Mouse (Mus musculus) liver, embryonic 15.5 days (tissue): ENCODE data around the gene Coro2b. TPM values are rescaled to one million over a fixed set of nuclear protein-coding genes. Genes with fewer than 3 reads are reported as not detected.

Experiments
- ATAC-seq: fragments of 200-750 bp; cut with Nextera tagmentation; 2 replicates; pipeline ENCODE4 v1.8.0; 2017; ENCODE audit warnings: moderate number of reproducible peaks, mild to moderate bottlenecking, moderate library complexity; ENCODE audit not compliant: insufficient read depth
- H3K27ac ChIP-seq: fragments of 300-500 bp; sonication (generic); replicated peaks from 2 replicates; pipeline ENCODE4 v1.5.1; 2015; ENCODE audit warnings: mild to moderate bottlenecking, inconsistent platforms
- H3K27me3 ChIP-seq: fragments of 300-500 bp; sonication (generic); 2 replicates; pipeline ENCODE4 v1.6.1; 2015; ENCODE audit warnings: mild to moderate bottlenecking, inconsistent platforms
- H3K36me3 ChIP-seq: fragments of 300-500 bp; sonication (generic); replicated peaks from 2 replicates; pipeline ENCODE4 v1.6.1; 2015; ENCODE audit warnings: moderate library complexity, mild to moderate bottlenecking, inconsistent platforms
- H3K4me1 ChIP-seq: fragments of 300-500 bp; sonication (generic); replicated peaks from 2 replicates; pipeline ENCODE4 v1.6.1; 2015; ENCODE audit warnings: inconsistent platforms
- H3K4me2 ChIP-seq: fragments of 300-500 bp; sonication (generic); 2 replicates; pipeline ENCODE4 v1.6.1; 2015; ENCODE audit warnings: moderate library complexity, mild to moderate bottlenecking, inconsistent platforms
- H3K4me3 ChIP-seq: fragments of 300-500 bp; sonication (generic); replicated peaks from 2 replicates; pipeline ENCODE4 v1.5.1; 2015; ENCODE audit warnings: mild to moderate bottlenecking, inconsistent platforms
- H3K9ac ChIP-seq: fragments of 300-500 bp; sonication (generic); 2 replicates; pipeline ENCODE4 v1.6.1; 2015; ENCODE audit warnings: moderate library complexity, mild to moderate bottlenecking, inconsistent platforms
- H3K9me3 ChIP-seq: fragments of 300-500 bp; sonication (generic); replicated peaks from 2 replicates; pipeline ENCODE4 v1.6.1; 2016; ENCODE audit warnings: inconsistent platforms
- WGBS: fragments of 180-500 bp; shearing (Covaris S2); methylation state at CpG from one replicate; pipeline ENCODE4 v1.1.7; 2015; ENCODE audit warnings: mixed read lengths; ENCODE audit not compliant: insufficient replicate concordance; 5-methylcytosine and 5-hydroxymethylcytosine counted together
- polyA plus RNA-seq: library from polyadenylated mRNA; unstranded; fragments of >200 nt; fragmentation: Nextera tagmentation; extraction: Ambion mirVana; gene quantifications from 2 replicates; pipeline ENCODE4 v1.2.1, GENCODE M21; 2015

Coro2b gene
- polyA plus RNA-seq, 1 experiment from 2014 or later, result 1.3 TPM

DNA sequence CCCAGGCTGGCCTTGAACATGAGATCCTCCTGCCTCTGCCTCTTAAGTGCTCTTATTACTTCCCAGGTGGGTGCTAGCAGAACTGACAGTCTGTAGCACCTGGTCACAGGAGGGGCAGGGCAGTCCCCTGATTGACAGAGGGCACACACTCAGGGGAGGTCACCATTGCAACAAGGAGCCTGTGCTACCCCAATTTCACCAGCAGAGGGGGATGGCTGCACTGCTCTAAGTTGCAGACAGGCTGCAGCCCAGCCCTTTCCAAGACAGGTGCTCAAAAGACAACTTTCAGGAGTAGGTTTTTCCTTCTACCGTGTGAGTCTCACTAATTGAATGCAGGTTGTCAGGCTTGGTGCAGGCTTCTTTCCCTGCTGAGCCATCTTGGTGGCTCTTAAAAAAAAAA lies 66.4 kb downstream of the Coro2b start:
- Histone ChIP-seq H3K4me2 (no peak overlapping the region), H3K9ac (no peak overlapping the region)
- ATAC-seq, result no peak

GRCm38 (mm10) chr9:62469696-62470095 lies 67.1 kb downstream of the Coro2b start:
- 62% methylated on average over 10 of the region's 10 CpGs for WGBS
- no peaks in the 10 kb centered on the region for H3K4me1 ChIP-seq
- H3K9me3 ChIP-seq, result no peaks in the 10 kb centered on the region
- no peaks in the 10 kb centered on the region for H3K36me3 ChIP-seq
- H3K9ac ChIP-seq, result no peak overlapping the region
- no peak for ATAC-seq
- no peak overlapping the region for H3K27ac ChIP-seq
- no peak overlapping the region for H3K4me3 ChIP-seq
- H3K27me3 ChIP-seq, result no peaks in the 10 kb centered on the region
- H3K4me2 ChIP-seq, result no peak overlapping the region

More for the DNA sequence above, 66.4 kb downstream of the Coro2b start:
- WGBS, result 14% methylated on average over 1 of the region's 1 CpGs
- no peaks in the 10 kb centered on the region for H3K27me3 ChIP-seq
- H3K4me3 ChIP-seq, result no peak overlapping the region
- H3K9me3 ChIP-seq, result no peaks in the 10 kb centered on the region
- no peak overlapping the region for H3K27ac ChIP-seq
- no peaks in the 10 kb centered on the region for H3K4me1 ChIP-seq
- no peaks in the 10 kb centered on the region for H3K36me3 ChIP-seq

- 62% methylated on average over 13 of the region's 13 CpGs for WGBS
- H3K4me2 ChIP-seq, result no peak overlapping the region
- no peak overlapping the region for H3K27ac ChIP-seq
- no peaks in the 10 kb centered on the region for H3K36me3 ChIP-seq
- H3K4me1 ChIP-seq, result no peaks in the 10 kb centered on the region
- H3K9me3 ChIP-seq, result no peaks in the 10 kb centered on the region
- H3K27me3 ChIP-seq, result no peaks in the 10 kb centered on the region
- H3K9ac ChIP-seq, result no peak overlapping the region
- no peak for ATAC-seq
- no peak overlapping the region for H3K4me3 ChIP-seq
Measured at GRCm38 (mm10) chr9:62469143-62469542, 67.7 kb downstream of the Coro2b start.

- ATAC-seq, result no peak
- no peaks in the 10 kb centered on the region for H3K36me3 ChIP-seq
- H3K9ac ChIP-seq, result no peak overlapping the region
- H3K27ac ChIP-seq, result no peak overlapping the region
- no peak overlapping the region for H3K4me2 ChIP-seq
- no peaks in the 10 kb centered on the region for H3K9me3 ChIP-seq
- no peaks in the 10 kb centered on the region for H3K4me1 ChIP-seq
- no peaks in the 10 kb centered on the region for H3K27me3 ChIP-seq
- 38% methylated on average over 1 of the region's 1 CpGs for WGBS
- no peak overlapping the region for H3K4me3 ChIP-seq
Measured at GRCm38 (mm10) chr9:62467413-62467784, 69.4 kb downstream of the Coro2b start.

- H3K4me2 ChIP-seq, result no peak overlapping the region
- H3K36me3 ChIP-seq, result no peaks in the 10 kb centered on the region
- 72% methylated on average over 11 of the region's 11 CpGs for WGBS
- H3K9ac ChIP-seq, result no peak overlapping the region
- H3K4me1 ChIP-seq, result no peaks in the 10 kb centered on the region
- no peaks in the 10 kb centered on the region for H3K9me3 ChIP-seq
- no peak overlapping the region for H3K27ac ChIP-seq
- no peaks in the 10 kb centered on the region for H3K27me3 ChIP-seq
- ATAC-seq, result no peak
- H3K4me3 ChIP-seq, result no peak overlapping the region
Measured at GRCm38 (mm10) chr9:62466742-62467412, 70.0 kb downstream of the Coro2b start.

DNA sequence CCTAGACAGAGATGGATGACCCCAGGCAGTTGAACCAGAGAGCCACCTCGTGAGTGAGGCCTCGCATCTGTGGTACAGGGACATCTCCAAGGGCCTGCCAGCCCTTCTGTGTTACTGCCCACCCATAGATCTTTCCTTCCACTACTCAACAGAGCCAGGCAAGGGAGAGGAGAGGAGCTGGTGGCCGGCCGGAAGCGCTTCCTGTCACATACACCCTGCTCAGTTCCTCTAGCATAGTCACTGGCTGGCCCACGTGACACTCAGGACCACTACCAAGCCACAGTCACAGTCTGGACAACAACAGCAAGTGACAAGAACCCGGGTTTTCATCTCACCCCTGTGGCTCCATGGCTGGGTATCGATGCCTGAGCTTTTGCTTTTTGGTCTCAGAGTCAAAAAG lies 70.8 kb downstream of the Coro2b start:
- no peak; the same call in 1 of the 2 replicates for ATAC-seq
- Histone ChIP-seq H3K36me3 (no peaks in the 10 kb centered on the region), H3K27me3 (no peaks in the 10 kb centered on the region), H3K4me1 (no peaks in the 10 kb centered on the region), H3K4me2 (no peak overlapping the region), H3K9ac (no peak overlapping the region), H3K27ac (no peak overlapping the region), H3K4me3 (no peak overlapping the region), H3K9me3 (no peaks in the 10 kb centered on the region)
- 48% methylated on average over 8 of the region's 8 CpGs for WGBS

DNA sequence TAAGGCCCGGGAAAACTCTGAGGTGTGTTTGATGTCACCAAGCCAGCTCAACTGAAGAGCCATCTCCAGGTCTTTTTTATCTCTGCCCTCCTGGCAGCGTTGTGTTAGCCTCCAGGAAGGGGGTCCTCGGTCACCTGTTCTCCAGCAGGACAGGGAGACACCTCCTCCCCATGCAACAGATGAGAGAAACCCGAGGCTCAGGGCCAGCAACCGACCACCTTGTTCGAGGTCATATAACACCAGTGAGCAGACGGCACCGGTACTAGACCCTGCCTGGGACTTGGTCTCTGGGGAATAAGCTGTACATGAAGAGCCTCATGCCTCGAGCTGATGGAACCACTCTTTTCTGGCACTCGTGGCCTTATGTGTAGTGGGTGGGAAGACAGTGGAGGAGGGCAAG lies 72.1 kb downstream of the Coro2b start:
- no peaks in the 10 kb centered on the region for H3K36me3 ChIP-seq
- no peak overlapping the region for H3K4me3 ChIP-seq
- no peaks in the 10 kb centered on the region for H3K9me3 ChIP-seq
- no peak overlapping the region for H3K9ac ChIP-seq
- ATAC-seq, result no peak
- no peaks in the 10 kb centered on the region for H3K4me1 ChIP-seq
- 68% methylated on average over 10 of the region's 10 CpGs for WGBS
- H3K27ac ChIP-seq, result no peak overlapping the region
- no peak overlapping the region for H3K4me2 ChIP-seq
- no peaks in the 10 kb centered on the region for H3K27me3 ChIP-seq

- Histone ChIP-seq H3K36me3 (no peaks in the 10 kb centered on the region), H3K27me3 (no peaks in the 10 kb centered on the region), H3K4me3 (no peak overlapping the region), H3K9me3 (no peaks in the 10 kb centered on the region), H3K27ac (no peak overlapping the region), H3K9ac (no peak overlapping the region), H3K4me2 (no peak overlapping the region), H3K4me1 (no peaks in the 10 kb centered on the region)
- 58% methylated on average over 1 of the region's 1 CpGs for WGBS
- no peak for ATAC-seq
Measured at GRCm38 (mm10) chr9:62461766-62462165, 75.1 kb downstream of the Coro2b start.

- H3K4me2 ChIP-seq, result no peak overlapping the region
- H3K4me1 ChIP-seq, result peaks cover under 1% of the 10 kb centered on the region; the same call in 1 of the 2 replicates
- no peak overlapping the region for H3K9ac ChIP-seq
- no peaks in the 10 kb centered on the region for H3K9me3 ChIP-seq
- no peak overlapping the region for H3K27ac ChIP-seq
- no peaks in the 10 kb centered on the region for H3K27me3 ChIP-seq
- WGBS, result 53% methylated on average over 8 of the region's 8 CpGs
- H3K4me3 ChIP-seq, result no peak overlapping the region
- no peaks in the 10 kb centered on the region for H3K36me3 ChIP-seq
- ATAC-seq, result no peak
Measured at GRCm38 (mm10) chr9:62461095-62461494, 75.7 kb downstream of the Coro2b start.

DNA sequence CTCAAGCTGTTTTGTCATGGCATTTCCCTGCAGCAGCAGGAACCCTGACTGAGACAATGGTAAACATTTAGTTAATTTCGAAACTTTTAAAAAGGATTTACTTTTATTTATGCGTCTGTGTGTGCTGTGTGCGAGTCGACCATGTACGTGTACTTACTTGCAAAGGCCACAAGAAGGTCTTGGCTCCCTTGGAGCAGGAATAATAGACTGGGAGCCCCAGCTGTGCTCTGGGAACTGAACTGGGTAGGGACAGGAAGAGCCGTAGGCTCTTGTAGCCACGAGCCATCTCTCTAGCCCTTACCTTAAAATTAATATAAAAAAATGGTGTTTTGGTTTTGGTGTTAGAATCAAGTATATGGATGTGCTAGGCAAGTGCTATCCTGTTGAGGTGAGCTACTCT lies 76.8 kb downstream of the Coro2b start:
- 70% methylated on average over 7 of the region's 7 CpGs for WGBS
- no peak overlapping the region for H3K4me3 ChIP-seq
- ATAC-seq, result no peak
- H3K36me3 ChIP-seq, result no peaks in the 10 kb centered on the region
- H3K4me1 ChIP-seq, result peaks cover 11% of the 10 kb centered on the region
- H3K4me2 ChIP-seq, result no peak overlapping the region
- no peak overlapping the region for H3K9ac ChIP-seq
- H3K27me3 ChIP-seq, result no peaks in the 10 kb centered on the region
- H3K27ac ChIP-seq, result no peak overlapping the region
- H3K9me3 ChIP-seq, result no peaks in the 10 kb centered on the region

DNA sequence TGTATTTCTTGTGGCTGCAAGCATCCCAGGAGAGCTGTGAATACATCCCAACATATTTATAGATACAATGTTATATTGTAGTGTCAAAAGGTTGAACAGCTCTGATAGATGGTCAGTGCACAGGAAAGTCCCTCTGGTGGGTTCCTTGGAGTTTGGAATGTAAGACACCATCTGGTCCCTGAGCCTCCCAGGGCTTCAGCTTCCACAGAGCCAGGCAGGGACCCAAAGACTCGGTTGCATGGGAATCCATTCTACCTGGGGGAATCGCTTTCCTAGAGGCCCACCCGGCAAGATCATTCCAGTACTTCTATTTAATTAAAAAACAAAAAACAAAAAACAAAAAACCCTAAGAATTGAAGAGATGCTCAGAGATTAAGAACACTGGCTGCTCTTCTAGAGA lies 78.4 kb downstream of the Coro2b start:
- no peak overlapping the region for H3K27ac ChIP-seq
- no peak overlapping the region for H3K9ac ChIP-seq
- H3K36me3 ChIP-seq, result no peaks in the 10 kb centered on the region
- no peak overlapping the region for H3K4me3 ChIP-seq
- ATAC-seq, result no peak
- 59% methylated on average over 3 of the region's 3 CpGs for WGBS
- peaks cover 13% of the 10 kb centered on the region for H3K4me1 ChIP-seq
- no peaks in the 10 kb centered on the region for H3K9me3 ChIP-seq
- no peaks in the 10 kb centered on the region for H3K27me3 ChIP-seq
- no peak overlapping the region for H3K4me2 ChIP-seq

DNA sequence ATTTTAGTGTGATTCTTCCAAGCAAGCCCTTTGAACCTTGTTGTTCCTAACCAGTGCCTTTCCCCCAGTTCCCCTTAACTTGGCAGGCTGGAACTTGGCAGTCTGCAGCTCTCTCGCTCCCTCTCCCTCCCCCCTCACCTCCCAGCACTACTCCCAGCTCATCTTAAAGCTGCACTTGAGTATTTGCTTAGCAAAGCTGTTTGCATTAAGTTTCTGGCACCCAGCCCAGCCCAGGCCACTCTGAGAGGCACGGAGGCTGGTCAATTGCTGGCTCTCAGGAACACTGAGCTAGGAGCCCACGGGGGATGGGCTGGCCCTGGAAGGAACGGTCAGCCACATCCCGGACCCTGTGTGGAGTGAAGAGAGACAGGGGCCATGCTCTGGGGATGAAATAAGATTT lies 80.8 kb downstream of the Coro2b start:
- Histone ChIP-seq H3K36me3 (no peaks in the 10 kb centered on the region), H3K9ac (no peak overlapping the region), H3K27me3 (no peaks in the 10 kb centered on the region), H3K27ac (no peak overlapping the region), H3K4me3 (no peak overlapping the region), H3K4me2 (no peak overlapping the region), H3K4me1 (peaks cover 24% of the 10 kb centered on the region), H3K9me3 (no peaks in the 10 kb centered on the region)
- WGBS, result 51% methylated on average over 5 of the region's 5 CpGs
- ATAC-seq, result peak; percentile 40; the same call in 1 of the 2 replicates
